Mouse (Mus musculus) monocyte, adult 2 months (primary cell): ENCODE data around the gene Slc25a28.
A peak's percentile ranks its signal among the peaks of the same experiment; 100 is the strongest.

Experiments
- DNase-seq, 2 experiments: peaks; one replicate each; pipeline ENCODE4 v3.0.0; 2022; ENCODE audit warnings: low spot score in 2 of 2, low read depth in 1 of 2

Gene Slc25a28

GRCm38 (mm10) chr19:43678467-43679003, 3.9 kb upstream of the Slc25a28 start:
- no peak for DNase-seq

GRCm38 (mm10) chr19:43675525-43676400, 1.1 kb upstream of the Slc25a28 start:
- no peak for DNase-seq

GRCm38 (mm10) chr19:43674316-43674689, 378 bp downstream of the Slc25a28 start:
- DNase-seq = peak in 1 of 2 experiments; percentile 12

GRCm38 (mm10) chr19:43673513-43674315, 967 bp downstream of the Slc25a28 start:
- no peak for DNase-seq

GRCm38 (mm10) chr19:43671054-43671453, 3.6 kb downstream of the Slc25a28 start:
- DNase-seq = no peak

GRCm38 (mm10) chr19:43669136-43669759, 5.4 kb downstream of the Slc25a28 start:
- peak in 1 of 2 experiments; percentile 45 for DNase-seq

- DNase-seq = no peak
Measured at GRCm38 (mm10) chr19:43667430-43667809, 7.3 kb downstream of the Slc25a28 start.

GRCm38 (mm10) chr19:43666661-43667429, 7.8 kb downstream of the Slc25a28 start:
- peak in 1 of 2 experiments; percentile 30 for DNase-seq

GRCm38 (mm10) chr19:43665441-43666048, 9.1 kb downstream of the Slc25a28 start:
- DNase-seq = no peak

- no peak for DNase-seq
Measured at GRCm38 (mm10) chr19:43663471-43663870, 11.2 kb downstream of the Slc25a28 start.

GRCm38 (mm10) chr19:43662176-43662967, 12.3 kb downstream of the Slc25a28 start:
- no peak for DNase-seq

- no peak for DNase-seq
Measured at GRCm38 (mm10) chr19:43660774-43661173, 13.9 kb downstream of the Slc25a28 start.

GRCm38 (mm10) chr19:43659632-43660031, 15.0 kb downstream of the Slc25a28 start:
- no peak for DNase-seq

GRCm38 (mm10) chr19:43655735-43656492, 18.8 kb downstream of the Slc25a28 start:
- DNase-seq = peak in 1 of 2 experiments; percentile 46

GRCm38 (mm10) chr19:43651241-43651785, 23.4 kb downstream of the Slc25a28 start:
- no peak for DNase-seq

- peak; percentile 65 to 67 for DNase-seq
Measured at GRCm38 (mm10) chr19:43648343-43648742, 26.3 kb downstream of the Slc25a28 start.

- no peak for DNase-seq
Measured at GRCm38 (mm10) chr19:43647261-43647660, 27.4 kb downstream of the Slc25a28 start.

GRCm38 (mm10) chr19:43646852-43647251, 27.8 kb downstream of the Slc25a28 start:
- no peak for DNase-seq
